Mouse (Mus musculus) lung, postnatal 0 days (tissue): ENCODE measurements at regions not wholly inside any gene's neighbourhood (a gene's known extent, or its start where the extent isn't known, plus 50 kb on each side); places are given as distances from the start of the nearest gene placed in this dataset.
"Not testable (repeated sequence)": the region's sequence is repeated elsewhere in the genome, so short reads cannot be mapped to it uniquely, and the experiment has no call there.

Experiments
- ATAC-seq: fragments of 200-750 bp; cut with Nextera tagmentation; 2 replicates; pipeline ENCODE4 v1.8.0; 2017; ENCODE audit warnings: moderate library complexity
- DNase-seq: peaks from one replicate; pipeline ENCODE4 v3.0.0-alpha.2; 2016; ENCODE audit warnings: low spot score
- H3K27ac ChIP-seq: fragments of 300-500 bp; sonication (generic); 2 replicates; pipeline ENCODE4 v1.5.1; 2014; ENCODE audit warnings: antibody characterized with exemption, mild to moderate bottlenecking, low read length, mixed read lengths
- H3K27me3 ChIP-seq: fragments of 300-500 bp; sonication (generic); replicated peaks from 2 replicates; pipeline ENCODE4 v1.6.1; 2014; ENCODE audit warnings: low read length, mixed read lengths; ENCODE audit not compliant: insufficient read depth
- H3K36me3 ChIP-seq: fragments of 300-500 bp; sonication (generic); 2 replicates; pipeline ENCODE4 v1.6.1; 2014; ENCODE audit warnings: low read length, mixed read lengths; ENCODE audit not compliant: insufficient read depth
- H3K4me1 ChIP-seq: fragments of 300-500 bp; sonication (generic); 2 replicates; pipeline ENCODE4 v1.6.1; 2014; ENCODE audit warnings: antibody characterized with exemption, low read depth, low read length, mixed read lengths; ENCODE audit not compliant: insufficient read depth
- H3K4me2 ChIP-seq: fragments of 300-500 bp; sonication (generic); replicated peaks from 2 replicates; pipeline ENCODE4 v1.6.1; 2014; ENCODE audit warnings: low read depth, mild to moderate bottlenecking, low read length, moderate library complexity, mixed read lengths
- H3K4me3 ChIP-seq: fragments of 300-500 bp; sonication (generic); 2 replicates; pipeline ENCODE4 v1.5.1; 2014; ENCODE audit warnings: low read depth, low read length
- H3K9ac ChIP-seq: fragments of 300-500 bp; sonication (generic); replicated peaks from 2 replicates; pipeline ENCODE4 v1.6.1; 2014; ENCODE audit warnings: low read depth, mild to moderate bottlenecking
- H3K9me3 ChIP-seq: fragments of 300-500 bp; sonication (generic); 2 replicates; pipeline ENCODE4 v1.6.1; 2016; ENCODE audit warnings: low read length, mixed read lengths
- CTCF ChIP-seq: IDR thresholded peaks from 2 replicates; pipeline ENCODE4 v1.5.1; 2016; ENCODE audit warnings: antibody characterized with exemption, mild to moderate bottlenecking
- EP300 ChIP-seq: IDR thresholded peaks from 2 replicates; pipeline ENCODE4 v1.6.1; 2016; ENCODE audit warnings: antibody characterized with exemption, mild to moderate bottlenecking, control low read depth
- WGBS: fragments of 180-500 bp; shearing (Covaris S2); extraction: QIAGEN DNeasy Blood & Tissue Kit; methylation state at CpG from one replicate; pipeline ENCODE4 v1.1.7; 2014; 5-methylcytosine and 5-hydroxymethylcytosine counted together

- H3K27ac ChIP-seq, H3K36me3 ChIP-seq, ATAC-seq, H3K27me3 ChIP-seq, H3K4me2 ChIP-seq, DNase-seq, H3K9ac ChIP-seq, H3K9me3 ChIP-seq, H3K4me3 ChIP-seq, H3K4me1 ChIP-seq: not testable (repeated sequence)
- WGBS, result 90% methylated on average over 12 of the region's 12 CpGs
Observed at GRCm38 (mm10) chr17:27271756-27272155, 67.5 kb upstream of the Lemd2 start.

GRCm38 (mm10) chr17:27270776-27271175 lies 66.5 kb upstream of the Lemd2 start:
- H3K36me3 ChIP-seq, H3K9me3 ChIP-seq, H3K4me2 ChIP-seq, H3K9ac ChIP-seq, H3K27me3 ChIP-seq, H3K4me3 ChIP-seq, H3K27ac ChIP-seq, H3K4me1 ChIP-seq, DNase-seq, ATAC-seq: not testable (repeated sequence)
- 97% methylated on average over 7 of the region's 8 CpGs for WGBS

GRCm38 (mm10) chr17:27264607-27265006 lies 60.3 kb upstream of the Lemd2 start:
- not testable (repeated sequence) for DNase-seq, H3K9ac ChIP-seq, H3K27me3 ChIP-seq, H3K9me3 ChIP-seq, ATAC-seq, H3K27ac ChIP-seq, H3K4me1 ChIP-seq, H3K4me2 ChIP-seq, H3K36me3 ChIP-seq, H3K4me3 ChIP-seq
- 91% methylated on average over 6 of the region's 9 CpGs for WGBS

- no peak for DNase-seq
- no peak for TF ChIP-seq CTCF
- no peak for TF ChIP-seq EP300
- Histone ChIP-seq H3K36me3 (no peaks in the 10 kb centered on the region), H3K4me2 (no peak overlapping the region), H3K9me3 (no peaks in the 10 kb centered on the region), H3K9ac (no peak overlapping the region), H3K4me3 (no peak overlapping the region), H3K4me1 (no peaks in the 10 kb centered on the region), H3K27ac (no peak overlapping the region), H3K27me3 (no peaks in the 10 kb centered on the region)
- ATAC-seq, result no peak
- 58% methylated on average over 4 of the region's 4 CpGs for WGBS
Observed at GRCm38 (mm10) chr17:27262607-27263006, 58.3 kb upstream of the Lemd2 start.

- Histone ChIP-seq H3K36me3 (no peaks in the 10 kb centered on the region), H3K9ac (no peak overlapping the region), H3K9me3 (no peaks in the 10 kb centered on the region), H3K27ac (no peak overlapping the region), H3K4me2 (no peak overlapping the region), H3K4me1 (no peaks in the 10 kb centered on the region), H3K4me3 (no peak overlapping the region), H3K27me3 (no peaks in the 10 kb centered on the region)
- no peak for TF ChIP-seq EP300
- TF ChIP-seq CTCF, result no peak
- DNase-seq (no peak), ATAC-seq (no peak)
- 90% methylated on average over 9 of the region's 9 CpGs for WGBS
Observed at GRCm38 (mm10) chr17:27261981-27262380, 57.7 kb upstream of the Lemd2 start.

- H3K4me2 ChIP-seq, result no peak overlapping the region
- WGBS, result 54% methylated on average over 2 of the region's 2 CpGs
- no peak overlapping the region for H3K4me3 ChIP-seq
- H3K36me3 ChIP-seq, result no peaks in the 10 kb centered on the region
- no peaks in the 10 kb centered on the region for H3K9me3 ChIP-seq
- DNase-seq (no peak), ATAC-seq (no peak)
- no peak for TF ChIP-seq CTCF
- no peak for TF ChIP-seq EP300
- no peaks in the 10 kb centered on the region for H3K27me3 ChIP-seq
- no peaks in the 10 kb centered on the region for H3K4me1 ChIP-seq
- no peak overlapping the region for H3K27ac ChIP-seq
- H3K9ac ChIP-seq, result no peak overlapping the region
Observed at GRCm38 (mm10) chr17:27261251-27261650, 57.0 kb upstream of the Lemd2 start.

- no peaks in the 10 kb centered on the region for H3K27me3 ChIP-seq
- no peaks in the 10 kb centered on the region for H3K4me1 ChIP-seq
- DNase-seq (no peak), ATAC-seq (no peak)
- TF ChIP-seq CTCF (no peak), EP300 (no peak)
- no peak overlapping the region for H3K4me3 ChIP-seq
- H3K9me3 ChIP-seq, result no peaks in the 10 kb centered on the region
- no peak overlapping the region for H3K9ac ChIP-seq
- 84% methylated on average over 9 of the region's 9 CpGs for WGBS
- H3K4me2 ChIP-seq, result no peak overlapping the region
- H3K27ac ChIP-seq, result no peak overlapping the region
- H3K36me3 ChIP-seq, result no peaks in the 10 kb centered on the region
Observed at GRCm38 (mm10) chr17:27260116-27260515, 55.8 kb upstream of the Lemd2 start.
